Mouse (Mus musculus) CD4-positive, CD25-positive, alpha-beta regulatory T cell, adult 4 months (primary cell): Measurements from ENCODE around the gene Stard7. TPM values are rescaled to one million over a fixed set of nuclear protein-coding genes. Genes with fewer than 3 reads are reported as not detected.
A peak's percentile ranks its signal among the peaks of the same experiment; 100 is the strongest.
"Not testable (repeated sequence)": the region's sequence is repeated elsewhere in the genome, so short reads cannot be mapped to it uniquely, and the experiment has no call there.

Source experiments
- ATAC-seq: one replicate; pipeline ENCODE4 v1.8.0; 2017
- polyA plus RNA-seq, 2 experiments: library from polyadenylated mRNA; unstranded; fragments of 100-300 nt; shearing (Covaris generic); gene quantifications; one replicate each; pipeline ENCODE4 v1.2.1; 2017

Gene Stard7
- 10 to 100 TPM; 28.4 to 32.1 TPM for polyA plus RNA-seq

GRCm38 (mm10) chr2:127269491-127270299, at the start of gene Stard7:
Stard7 (plus strand) TSS chr2:127270218.
- ATAC-seq: peak; percentile 95

- ATAC-seq: no peak
Measured at GRCm38 (mm10) chr2:127225261-127225660, 44.8 kb upstream of the Stard7 start.

- no peak for ATAC-seq
Measured at GRCm38 (mm10) chr2:127237897-127238610, 32.0 kb upstream of the Stard7 start.

GRCm38 (mm10) chr2:127240065-127240464, 30.0 kb upstream of the Stard7 start:
- no peak for ATAC-seq

- ATAC-seq: peak; percentile 99
Measured at GRCm38 (mm10) chr2:127247592-127248333, 22.3 kb upstream of the Stard7 start, which contains the start of the genes Ciao1 and Tmem127. Ciao1 (minus strand) TSS chr2:127247816. Tmem127 (plus strand) TSS chr2:127247908.

- peak; percentile 4 for ATAC-seq
Measured at GRCm38 (mm10) chr2:127248334-127249004, 21.5 kb upstream of the Stard7 start.

- no peak for ATAC-seq
Measured at GRCm38 (mm10) chr2:127250291-127251008, 19.6 kb upstream of the Stard7 start.

GRCm38 (mm10) chr2:127251457-127251856, 18.6 kb upstream of the Stard7 start:
- ATAC-seq: no peak

GRCm38 (mm10) chr2:127251880-127252527, 18.0 kb upstream of the Stard7 start:
- ATAC-seq: no peak

GRCm38 (mm10) chr2:127252787-127253186, 17.2 kb upstream of the Stard7 start:
- ATAC-seq: no peak

- no peak for ATAC-seq
Measured at GRCm38 (mm10) chr2:127254604-127255134, 15.3 kb upstream of the Stard7 start.

GRCm38 (mm10) chr2:127255294-127255693, 14.7 kb upstream of the Stard7 start:
- ATAC-seq: no peak

GRCm38 (mm10) chr2:127259340-127259739, 10.7 kb upstream of the Stard7 start:
- ATAC-seq: no peak

- ATAC-seq: no peak
Measured at GRCm38 (mm10) chr2:127262480-127262879, 7.5 kb upstream of the Stard7 start.

- no peak for ATAC-seq
Measured at GRCm38 (mm10) chr2:127267854-127268253, 2.2 kb upstream of the Stard7 start.

GRCm38 (mm10) chr2:127270300-127271041, 453 bp downstream of the Stard7 start:
- peak; percentile 71 for ATAC-seq

GRCm38 (mm10) chr2:127271042-127271515, 1.1 kb downstream of the Stard7 start:
- no peak for ATAC-seq

GRCm38 (mm10) chr2:127272049-127272448, 2.0 kb downstream of the Stard7 start:
- ATAC-seq: not testable (repeated sequence)

GRCm38 (mm10) chr2:127272806-127273205, 2.8 kb downstream of the Stard7 start:
- no peak for ATAC-seq

GRCm38 (mm10) chr2:127274590-127274989, 4.6 kb downstream of the Stard7 start:
- ATAC-seq: no peak
